Mouse (Mus musculus): Measurements from ENCODE around the gene Pcgf3. TPM values are rescaled to one million over a fixed set of nuclear protein-coding genes. Genes with fewer than 3 reads are reported as not detected.

Gene Pcgf3
- polyA plus RNA-seq (2016; fragmentation: Nextera tagmentation; extraction: Ambion mirVana), result 23.3 and 23.8 TPM in 2 replicates

GRCm38 (mm10) chr5:108461082-108462065, at the start of gene Pcgf3:
Gene Pcgf3, plus strand, starts transcription at chr5:108461232.
- no peaks in the 10 kb centered on the region for H3K9me3 ChIP-seq
- peaks cover 11% of the 10 kb centered on the region; the same call in 1 of the 2 replicates for H3K36me3 ChIP-seq (replicated peaks)
- peak within 1 kb of the TSS; percentile 79 for H3K4me3 ChIP-seq
- H3K27ac ChIP-seq (replicated peaks), result peak within 1 kb of the TSS; percentile 99
- under 1% methylated on average over 62 of the region's 62 CpGs for WGBS
- H3K4me1 ChIP-seq, result peaks cover 37% of the 10 kb centered on the region
- peaks cover 18% of the 10 kb centered on the region; the same call in 1 of the 2 replicates for H3K27me3 ChIP-seq (replicated peaks; ENCODE audit: low read depth, poor library complexity, severe bottlenecking)
- peak; percentile 98 for DNase-seq (ENCODE audit: low spot score)

- no peak for DNase-seq (ENCODE audit: low spot score)
- no peaks in the 10 kb centered on the region for H3K36me3 ChIP-seq (replicated peaks)
- no peak overlapping the region for H3K27ac ChIP-seq (replicated peaks)
- H3K4me3 ChIP-seq, result no peak overlapping the region
- H3K9me3 ChIP-seq, result no peaks in the 10 kb centered on the region
- no peaks in the 10 kb centered on the region for H3K27me3 ChIP-seq (replicated peaks; ENCODE audit: low read depth, poor library complexity, severe bottlenecking)
- H3K4me1 ChIP-seq, result no peaks in the 10 kb centered on the region
- WGBS, result 79% methylated on average over 2 of the region's 2 CpGs
These were observed 46.3 kb upstream of the Pcgf3 start for GRCm38 (mm10) chr5:108414711-108415110.

GRCm38 (mm10) chr5:108422741-108423140, 38.3 kb upstream of the Pcgf3 start:
- Histone ChIP-seq H3K27me3 (replicated peaks; ENCODE audit: low read depth, poor library complexity, severe bottlenecking) (no peaks in the 10 kb centered on the region), H3K9me3 (no peaks in the 10 kb centered on the region), H3K27ac (replicated peaks) (no peak overlapping the region), H3K4me3 (no peak overlapping the region), H3K4me1 (no peaks in the 10 kb centered on the region), H3K36me3 (replicated peaks) (no peaks in the 10 kb centered on the region)
- 83% methylated on average over 3 of the region's 3 CpGs for WGBS
- DNase-seq (ENCODE audit: low spot score), result no peak

- no peak for DNase-seq (ENCODE audit: low spot score)
- WGBS, result 89% methylated on average over 2 of the region's 2 CpGs
- H3K9me3 ChIP-seq, result no peaks in the 10 kb centered on the region
These were observed 37.6 kb upstream of the Pcgf3 start for GRCm38 (mm10) chr5:108423427-108423826.

GRCm38 (mm10) chr5:108427186-108427585, 33.8 kb upstream of the Pcgf3 start:
- H3K27ac ChIP-seq (replicated peaks), result no peak overlapping the region
- WGBS, result 74% methylated on average over 1 of the region's 1 CpGs
- peak; percentile 47 for DNase-seq (ENCODE audit: low spot score)
- H3K36me3 ChIP-seq (replicated peaks), result peaks cover 28% of the 10 kb centered on the region
- H3K4me1 ChIP-seq, result no peaks in the 10 kb centered on the region
- H3K27me3 ChIP-seq (replicated peaks; ENCODE audit: low read depth, poor library complexity, severe bottlenecking), result no peaks in the 10 kb centered on the region
- H3K4me3 ChIP-seq, result no peak overlapping the region
- H3K9me3 ChIP-seq, result no peaks in the 10 kb centered on the region

More at GRCm38 (mm10) chr5:108423427-108423826, 37.6 kb upstream of the Pcgf3 start:
- Histone ChIP-seq H3K27ac (replicated peaks) (no peak overlapping the region), H3K4me3 (no peak overlapping the region), H3K4me1 (no peaks in the 10 kb centered on the region), H3K27me3 (replicated peaks; ENCODE audit: low read depth, poor library complexity, severe bottlenecking) (no peaks in the 10 kb centered on the region), H3K36me3 (replicated peaks) (no peaks in the 10 kb centered on the region)

- Histone ChIP-seq H3K27me3 (replicated peaks; ENCODE audit: low read depth, poor library complexity, severe bottlenecking) (no peaks in the 10 kb centered on the region), H3K27ac (replicated peaks) (no peak overlapping the region), H3K9me3 (no peaks in the 10 kb centered on the region), H3K4me1 (peaks cover 16% of the 10 kb centered on the region), H3K36me3 (replicated peaks) (peaks cover 38% of the 10 kb centered on the region), H3K4me3 (no peak overlapping the region)
- DNase-seq (ENCODE audit: low spot score), result no peak
- 89% methylated on average over 6 of the region's 6 CpGs for WGBS
These were observed 29.8 kb upstream of the Pcgf3 start for GRCm38 (mm10) chr5:108431196-108431595.

- under 1% methylated on average over 42 of the region's 42 CpGs for WGBS
- Histone ChIP-seq H3K36me3 (replicated peaks) (peaks cover 38% of the 10 kb centered on the region), H3K4me1 (peaks cover 16% of the 10 kb centered on the region), H3K9me3 (no peaks in the 10 kb centered on the region), H3K4me3 (peak within 1 kb of the TSS; percentile 77), H3K27ac (replicated peaks) (peak within 1 kb of the TSS; percentile 91), H3K27me3 (replicated peaks; ENCODE audit: low read depth, poor library complexity, severe bottlenecking) (no peaks in the 10 kb centered on the region)
- peak; percentile 94 for DNase-seq (ENCODE audit: low spot score)
These were observed 27.0 kb upstream of the Pcgf3 start, which contains the start of gene Atp5k for GRCm38 (mm10) chr5:108433804-108434587. Gene Atp5k, minus strand, starts transcription at chr5:108434448.

GRCm38 (mm10) chr5:108436101-108436500, 24.9 kb upstream of the Pcgf3 start:
- Histone ChIP-seq H3K27ac (replicated peaks) (no peak overlapping the region), H3K4me1 (peaks cover 16% of the 10 kb centered on the region), H3K9me3 (no peaks in the 10 kb centered on the region), H3K4me3 (no peak overlapping the region), H3K27me3 (replicated peaks; ENCODE audit: low read depth, poor library complexity, severe bottlenecking) (no peaks in the 10 kb centered on the region), H3K36me3 (replicated peaks) (peaks cover 21% of the 10 kb centered on the region)
- 70% methylated on average over 2 of the region's 2 CpGs for WGBS
- no peak for DNase-seq (ENCODE audit: low spot score)

GRCm38 (mm10) chr5:108446973-108447372, 14.1 kb upstream of the Pcgf3 start:
- WGBS, result 83% methylated on average over 3 of the region's 3 CpGs
- H3K4me3 ChIP-seq, result no peak overlapping the region
- H3K4me1 ChIP-seq, result peaks cover 20% of the 10 kb centered on the region
- peaks cover 43% of the 10 kb centered on the region for H3K27me3 ChIP-seq (replicated peaks; ENCODE audit: low read depth, poor library complexity, severe bottlenecking)
- no peak overlapping the region for H3K27ac ChIP-seq (replicated peaks)
- DNase-seq (ENCODE audit: low spot score), result no peak
- H3K9me3 ChIP-seq, result no peaks in the 10 kb centered on the region
- H3K36me3 ChIP-seq (replicated peaks), result no peaks in the 10 kb centered on the region

GRCm38 (mm10) chr5:108447857-108448256, 13.2 kb upstream of the Pcgf3 start:
- H3K36me3 ChIP-seq (replicated peaks), result no peaks in the 10 kb centered on the region
- 87% methylated on average over 7 of the region's 7 CpGs for WGBS

GRCm38 (mm10) chr5:108448785-108449668, 12.0 kb upstream of the Pcgf3 start, which contains the start of gene Mfsd7a:
Gene Mfsd7a, minus strand, starts transcription at chr5:108448891.
- Histone ChIP-seq H3K36me3 (replicated peaks) (no peaks in the 10 kb centered on the region), H3K4me3 (peak within 1 kb of the TSS; percentile 56), H3K4me1 (peaks cover 20% of the 10 kb centered on the region), H3K27me3 (replicated peaks; ENCODE audit: low read depth, poor library complexity, severe bottlenecking) (peaks cover 43% of the 10 kb centered on the region), H3K27ac (replicated peaks) (peak within 1 kb of the TSS; percentile 48), H3K9me3 (no peaks in the 10 kb centered on the region)
- WGBS, result 13% methylated on average over 24 of the region's 24 CpGs
- peak; percentile 75 for DNase-seq (ENCODE audit: low spot score)

More at GRCm38 (mm10) chr5:108447857-108448256, 13.2 kb upstream of the Pcgf3 start:
- no peak for DNase-seq (ENCODE audit: low spot score)
- H3K4me3 ChIP-seq, result peak overlapping the region; percentile 56; the same call in 1 of the 2 replicates
- H3K9me3 ChIP-seq, result no peaks in the 10 kb centered on the region
- H3K27ac ChIP-seq (replicated peaks), result no peak overlapping the region
- H3K4me1 ChIP-seq, result peaks cover 20% of the 10 kb centered on the region
- H3K27me3 ChIP-seq (replicated peaks; ENCODE audit: low read depth, poor library complexity, severe bottlenecking), result peaks cover 43% of the 10 kb centered on the region

Data from embryonic facial prominence, embryonic 10.5 days (tissue).